ENCODE assay signal across 8 mouse cellular contexts in the genomic region with DNA sequence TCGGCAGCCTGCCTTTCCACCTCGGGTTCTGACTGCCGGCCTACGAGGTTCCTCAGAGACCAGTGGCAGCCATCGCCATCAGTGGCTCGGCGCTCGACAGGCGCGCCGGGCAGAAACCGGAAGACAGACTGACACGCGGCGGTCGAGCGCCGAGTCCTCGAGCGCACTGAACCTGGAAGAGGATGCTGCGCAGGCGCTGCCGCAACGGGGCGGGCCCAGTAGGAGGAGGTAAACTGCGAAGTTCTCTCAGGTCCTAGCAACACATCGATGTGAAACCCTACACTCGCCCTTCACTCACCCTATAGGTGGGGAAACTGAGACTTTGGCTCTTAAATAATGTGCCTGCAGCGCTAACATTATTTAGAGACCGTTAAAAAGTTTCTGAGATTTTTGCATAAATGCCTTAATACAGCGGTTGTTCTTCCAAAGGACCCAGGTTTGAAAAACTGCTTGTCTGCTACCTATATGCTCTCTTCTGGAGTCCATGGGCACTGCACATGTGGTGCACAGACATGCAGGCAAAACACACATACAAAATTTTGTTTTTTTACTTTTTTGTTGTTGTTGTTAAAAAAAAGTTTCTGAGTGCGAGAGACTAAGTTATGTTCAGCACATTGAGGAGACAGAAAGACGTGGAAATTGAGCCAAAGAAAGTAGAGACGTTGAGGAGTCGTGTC. TPM values are rescaled to one million over a fixed set of nuclear protein-coding genes. Genes with fewer than 3 reads are reported as not detected.
DNase-seq lines count a peak whose midpoint lies in the region; ATAC-seq and TF ChIP-seq lines count a peak whose summit lies in the region.

A gene (minus strand): TSS at position 153 of the 677 bp plus-strand sequence.

- TF ChIP-seq CTCF in Patski (IDR thresholded peaks at IDR 0.05) = no peak

- peaks cover 11% of the 10 kb centered on the region for H3K36me3 ChIP-seq in hindbrain, embryonic 13.5 days

- H3K9me3 ChIP-seq in hindbrain, embryonic 13.5 days = no peaks in the 10 kb centered on the region

- 11% methylated on average over 35 of the region's 35 CpGs for WGBS in hindbrain, embryonic 13.5 days

- peak within 1 kb of the TSS; percentile 94 for H3K4me2 ChIP-seq in hindbrain, embryonic 13.5 days

- H3K9ac ChIP-seq in hindbrain, embryonic 13.5 days = peak within 1 kb of the TSS; percentile 93

- no peaks in the 10 kb centered on the region for H3K27me3 ChIP-seq in Patski
- H3K27me3 ChIP-seq in hindbrain, embryonic 13.5 days = peaks cover 3% of the 10 kb centered on the region; the same call in 1 of the 2 replicates

- peak within 1 kb of the TSS; percentile 84 for H3K4me3 ChIP-seq in hindbrain, embryonic 13.5 days

- in situ Hi-C loops in Patski (cut with MboI; ENCODE audit: low pct_unique_long_range_greater_than_20kb) = loop anchor here (5.0 kb wide), 1 partner anchor 57 kb away; no protein-coding TSS in a partner anchor

- CTCF ChIA-PET in Patski (lab: Charles Lee) = no interaction called here

- H3K4me1 ChIP-seq in hindbrain, embryonic 13.5 days (replicated peaks) = peaks cover 16% of the 10 kb centered on the region

- peak; percentile 88 for ATAC-seq in Patski
- peak; percentile 94 for ATAC-seq in hindbrain, embryonic 13.5 days (ENCODE audit: low FRiP score)

- peak within 1 kb of the TSS; percentile 91 for H3K27ac ChIP-seq in hindbrain, embryonic 13.5 days

- POLR2A ChIA-PET in Patski (lab: Charles Lee) = no interaction called here

- DNase-seq in Patski (ENCODE audit: low read depth, low spot score) = peak; percentile 60
- DNase-seq in cerebellum, postnatal 14 days = peak; percentile 89 to 91
- peak; percentile 81 to 83 for DNase-seq in frontal cortex, postnatal 14 days (ENCODE audit: low spot score in 2 of 2)
- peak; percentile 73 to 81 for DNase-seq in layer of hippocampus, postnatal 25 days (ENCODE audit: extremely low spot score in 1 of 2, low spot score in 1 of 2)
- peak; percentile 93 for DNase-seq in lung, postnatal 25 days (ENCODE audit: low spot score)
- DNase-seq in retina, embryonic 14.5 days (ENCODE audit: low spot score) = peak; percentile 96
- peak; percentile 88 to 92 for DNase-seq in urinary bladder, adult 18-20 months (ENCODE audit: low spot score in 2 of 2)

RNA-seq across cellular contexts. Expression of the gene that starts here (rescaled TPM):
- 21.7 TPM for polyA plus RNA-seq in Patski (2021)
- polyA plus RNA-seq in hindbrain, embryonic 13.5 days (2015; fragmentation: Nextera tagmentation; extraction: Ambion mirVana) = 35.8 and 39.9 TPM in 2 replicates
- 10 to 100 TPM; 36.1 to 38.7 TPM for total RNA-seq in layer of hippocampus, postnatal 25 days (2021)

Comparison
In these comparisons a context has a peak if more than half of its experiments do, and no peak if none do; other contexts are left out.
1. Peak in every context shown above with its lines: DNase-seq, ATAC-seq, H3K4me3 ChIP-seq and H3K27ac ChIP-seq.